Mouse (Mus musculus): ENCODE measurements around the gene Crtac1. TPM values are rescaled to one million over a fixed set of nuclear protein-coding genes. Genes with fewer than 3 reads are reported as not detected.

The Crtac1 gene
- polyA plus RNA-seq, 1 experiment from 2014 or later, result 78.4 TPM

GRCm38 (mm10) chr19:42432761-42433160, 1.2 kb upstream of the Crtac1 start:
- Histone ChIP-seq H3K27ac (ENCODE audit: low read depth, low read length) (peak overlapping the region; percentile 93), H3K9me3 (ENCODE audit: control insufficient read depth, low read length) (no peaks in the 10 kb centered on the region), H3K4me2 (ENCODE audit: low read depth, low read length) (peak overlapping the region; percentile 57), H3K27me3 (ENCODE audit: control insufficient read depth, insufficient read depth, low read length) (no peaks in the 10 kb centered on the region; the same call in 1 of the 2 replicates), H3K4me1 (ENCODE audit: control insufficient read depth, insufficient read depth, low read length) (0 out of 2 replicates have a peak, but pooled peaks cover 4% of the 10 kb centered on the region), H3K36me3 (ENCODE audit: control insufficient read depth, insufficient read depth, low read length) (no peaks in the 10 kb centered on the region), H3K4me3 (ENCODE audit: low read depth, low read length) (peak overlapping the region; percentile 60), H3K9ac (replicated peaks; ENCODE audit: low read depth, low read length) (peak overlapping the region; percentile 89)
- no peak for ATAC-seq (ENCODE audit: low read depth)
- WGBS, result 43% methylated on average over 8 of the region's 8 CpGs

- H3K9ac ChIP-seq (replicated peaks; ENCODE audit: low read depth, low read length), result peak overlapping the region; percentile 89
- no peaks in the 10 kb centered on the region for H3K9me3 ChIP-seq (ENCODE audit: control insufficient read depth, low read length)
- H3K4me1 ChIP-seq (ENCODE audit: control insufficient read depth, insufficient read depth, low read length), result 0 out of 2 replicates have a peak, but pooled peaks cover 4% of the 10 kb centered on the region
- ATAC-seq (ENCODE audit: low read depth), result peak; percentile 74
- no peaks in the 10 kb centered on the region for H3K36me3 ChIP-seq (ENCODE audit: control insufficient read depth, insufficient read depth, low read length)
- H3K27me3 ChIP-seq (ENCODE audit: control insufficient read depth, insufficient read depth, low read length), result no peaks in the 10 kb centered on the region; the same call in 1 of the 2 replicates
- H3K4me3 ChIP-seq (ENCODE audit: low read depth, low read length), result peak overlapping the region; percentile 60
- H3K27ac ChIP-seq (ENCODE audit: low read depth, low read length), result peak overlapping the region; percentile 93
- 0% methylated on average over 37 of the region's 44 CpGs for WGBS
- H3K4me2 ChIP-seq (ENCODE audit: low read depth, low read length), result peak overlapping the region; percentile 57
These were observed 608 bp upstream of the Crtac1 start for GRCm38 (mm10) chr19:42432191-42432590.

GRCm38 (mm10) chr19:42430981-42431380, 602 bp downstream of the Crtac1 start:
- H3K36me3 ChIP-seq (ENCODE audit: control insufficient read depth, insufficient read depth, low read length), result no peaks in the 10 kb centered on the region

GRCm38 (mm10) chr19:42429410-42429809, 2.2 kb downstream of the Crtac1 start:
- Histone ChIP-seq H3K9ac (replicated peaks; ENCODE audit: low read depth, low read length) (no peak overlapping the region), H3K36me3 (ENCODE audit: control insufficient read depth, insufficient read depth, low read length) (no peaks in the 10 kb centered on the region), H3K4me3 (ENCODE audit: low read depth, low read length) (peak overlapping the region; percentile 60; the same call in 1 of the 2 replicates), H3K4me2 (ENCODE audit: low read depth, low read length) (peak overlapping the region; percentile 57; the same call in 1 of the 2 replicates), H3K27ac (ENCODE audit: low read depth, low read length) (no peak overlapping the region), H3K9me3 (ENCODE audit: control insufficient read depth, low read length) (no peaks in the 10 kb centered on the region), H3K27me3 (ENCODE audit: control insufficient read depth, insufficient read depth, low read length) (no peaks in the 10 kb centered on the region; the same call in 1 of the 2 replicates), H3K4me1 (ENCODE audit: control insufficient read depth, insufficient read depth, low read length) (0 out of 2 replicates have a peak, but pooled peaks cover 4% of the 10 kb centered on the region)
- ATAC-seq (ENCODE audit: low read depth), result no peak
- WGBS, result 8% methylated on average over 3 of the region's 3 CpGs

More at GRCm38 (mm10) chr19:42430981-42431380, 602 bp downstream of the Crtac1 start:
- Histone ChIP-seq H3K4me3 (ENCODE audit: low read depth, low read length) (peak overlapping the region; percentile 60), H3K27ac (ENCODE audit: low read depth, low read length) (peak overlapping the region; percentile 93), H3K9ac (replicated peaks; ENCODE audit: low read depth, low read length) (peak overlapping the region; percentile 48), H3K4me1 (ENCODE audit: control insufficient read depth, insufficient read depth, low read length) (0 out of 2 replicates have a peak, but pooled peaks cover 4% of the 10 kb centered on the region), H3K4me2 (ENCODE audit: low read depth, low read length) (peak overlapping the region; percentile 57), H3K9me3 (ENCODE audit: control insufficient read depth, low read length) (no peaks in the 10 kb centered on the region), H3K27me3 (ENCODE audit: control insufficient read depth, insufficient read depth, low read length) (no peaks in the 10 kb centered on the region; the same call in 1 of the 2 replicates)
- peak; percentile 17 for ATAC-seq (ENCODE audit: low read depth)
- 0% methylated on average over 18 of the region's 19 CpGs for WGBS

- Histone ChIP-seq H3K4me2 (ENCODE audit: low read depth, low read length) (no peak overlapping the region), H3K27ac (ENCODE audit: low read depth, low read length) (no peak overlapping the region), H3K36me3 (ENCODE audit: control insufficient read depth, insufficient read depth, low read length) (no peaks in the 10 kb centered on the region), H3K27me3 (ENCODE audit: control insufficient read depth, insufficient read depth, low read length) (no peaks in the 10 kb centered on the region), H3K9ac (replicated peaks; ENCODE audit: low read depth, low read length) (no peak overlapping the region), H3K4me1 (ENCODE audit: control insufficient read depth, insufficient read depth, low read length) (no peaks in the 10 kb centered on the region), H3K9me3 (ENCODE audit: control insufficient read depth, low read length) (no peaks in the 10 kb centered on the region), H3K4me3 (ENCODE audit: low read depth, low read length) (no peak overlapping the region)
- 18% methylated on average over 3 of the region's 3 CpGs for WGBS
- ATAC-seq (ENCODE audit: low read depth), result no peak
These were observed 6.4 kb downstream of the Crtac1 start for GRCm38 (mm10) chr19:42425208-42425607.

- no peaks in the 10 kb centered on the region for H3K9me3 ChIP-seq (ENCODE audit: control insufficient read depth, low read length)
These were observed 16.5 kb downstream of the Crtac1 start for GRCm38 (mm10) chr19:42415042-42415441.

GRCm38 (mm10) chr19:42409856-42410255, 21.7 kb downstream of the Crtac1 start:
- Histone ChIP-seq H3K36me3 (ENCODE audit: control insufficient read depth, insufficient read depth, low read length) (no peaks in the 10 kb centered on the region), H3K27ac (ENCODE audit: low read depth, low read length) (peak overlapping the region; percentile 74; the same call in 1 of the 2 replicates), H3K4me2 (ENCODE audit: low read depth, low read length) (no peak overlapping the region), H3K9me3 (ENCODE audit: control insufficient read depth, low read length) (no peaks in the 10 kb centered on the region), H3K4me1 (ENCODE audit: control insufficient read depth, insufficient read depth, low read length) (peaks cover 16% of the 10 kb centered on the region; the same call in 1 of the 2 replicates), H3K9ac (replicated peaks; ENCODE audit: low read depth, low read length) (no peak overlapping the region), H3K27me3 (ENCODE audit: control insufficient read depth, insufficient read depth, low read length) (no peaks in the 10 kb centered on the region), H3K4me3 (ENCODE audit: low read depth, low read length) (no peak overlapping the region)
- ATAC-seq (ENCODE audit: low read depth), result no peak
- 23% methylated on average over 5 of the region's 5 CpGs for WGBS

More at GRCm38 (mm10) chr19:42415042-42415441, 16.5 kb downstream of the Crtac1 start:
- Histone ChIP-seq H3K27ac (ENCODE audit: low read depth, low read length) (no peak overlapping the region), H3K4me1 (ENCODE audit: control insufficient read depth, insufficient read depth, low read length) (0 out of 2 replicates have a peak, but pooled peaks cover 4% of the 10 kb centered on the region), H3K36me3 (ENCODE audit: control insufficient read depth, insufficient read depth, low read length) (no peaks in the 10 kb centered on the region), H3K9ac (replicated peaks; ENCODE audit: low read depth, low read length) (no peak overlapping the region), H3K27me3 (ENCODE audit: control insufficient read depth, insufficient read depth, low read length) (no peaks in the 10 kb centered on the region), H3K4me3 (ENCODE audit: low read depth, low read length) (no peak overlapping the region), H3K4me2 (ENCODE audit: low read depth, low read length) (no peak overlapping the region)
- no peak for ATAC-seq (ENCODE audit: low read depth)
- 80% methylated on average over 8 of the region's 8 CpGs for WGBS

- peak overlapping the region; percentile 74 for H3K27ac ChIP-seq (ENCODE audit: low read depth, low read length)
- H3K4me2 ChIP-seq (ENCODE audit: low read depth, low read length), result peak overlapping the region; percentile 40
- no peaks in the 10 kb centered on the region for H3K36me3 ChIP-seq (ENCODE audit: control insufficient read depth, insufficient read depth, low read length)
- peak; percentile 66; the same call in 1 of the 2 replicates for ATAC-seq (ENCODE audit: low read depth)
- peaks cover 16% of the 10 kb centered on the region; the same call in 1 of the 2 replicates for H3K4me1 ChIP-seq (ENCODE audit: control insufficient read depth, insufficient read depth, low read length)
- H3K9ac ChIP-seq (replicated peaks; ENCODE audit: low read depth, low read length), result peak overlapping the region; percentile 37
- H3K4me3 ChIP-seq (ENCODE audit: low read depth, low read length), result peak overlapping the region; percentile 3; the same call in 1 of the 2 replicates
- no peaks in the 10 kb centered on the region for H3K27me3 ChIP-seq (ENCODE audit: control insufficient read depth, insufficient read depth, low read length)
- H3K9me3 ChIP-seq (ENCODE audit: control insufficient read depth, low read length), result no peaks in the 10 kb centered on the region
- under 1% methylated on average over 19 of the region's 19 CpGs for WGBS
These were observed 22.4 kb downstream of the Crtac1 start for GRCm38 (mm10) chr19:42409226-42409625.

- Histone ChIP-seq H3K27ac (ENCODE audit: low read depth, low read length) (no peak overlapping the region), H3K36me3 (ENCODE audit: control insufficient read depth, insufficient read depth, low read length) (no peaks in the 10 kb centered on the region), H3K27me3 (ENCODE audit: control insufficient read depth, insufficient read depth, low read length) (no peaks in the 10 kb centered on the region), H3K4me2 (ENCODE audit: low read depth, low read length) (no peak overlapping the region), H3K4me1 (ENCODE audit: control insufficient read depth, insufficient read depth, low read length) (peaks cover 7% of the 10 kb centered on the region; the same call in 1 of the 2 replicates), H3K4me3 (ENCODE audit: low read depth, low read length) (no peak overlapping the region), H3K9ac (replicated peaks; ENCODE audit: low read depth, low read length) (no peak overlapping the region), H3K9me3 (ENCODE audit: control insufficient read depth, low read length) (no peaks in the 10 kb centered on the region)
- no peak for ATAC-seq (ENCODE audit: low read depth)
- WGBS, result 90% methylated on average over 15 of the region's 15 CpGs
These were observed 27.2 kb downstream of the Crtac1 start for GRCm38 (mm10) chr19:42404364-42404763.

Measured in neural tube, embryonic 14.5 days (tissue).